Mouse (Mus musculus) liver (tissue): ENCODE measurements around the gene Prkcg.

Source experiments
- DNase-seq: peaks from one replicate; pipeline ENCODE4 v3.0.0-alpha.2; 2020; ENCODE audit warnings: mixed read lengths

Prkcg gene

DNA sequence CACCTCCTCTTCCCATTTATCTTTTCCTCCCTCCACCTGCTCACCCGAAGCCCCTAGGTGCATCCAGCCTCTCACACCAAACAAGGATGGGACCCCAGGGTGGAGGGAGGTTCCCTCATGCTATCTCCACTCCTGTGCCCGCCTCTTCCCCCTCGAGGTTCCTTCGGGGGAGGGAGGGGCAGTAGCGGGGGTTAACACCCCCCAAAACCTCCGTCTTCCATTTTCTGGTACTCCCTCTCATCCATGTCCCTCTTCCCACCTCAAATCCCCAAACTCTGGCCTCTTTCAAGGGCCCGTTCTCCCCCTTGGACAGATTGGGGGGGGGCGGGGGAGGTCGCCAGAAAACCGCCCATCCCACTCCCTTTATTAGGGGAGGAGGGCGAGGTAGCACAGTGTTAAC, 78.6 kb downstream of the Prkcg start:
- no peak for DNase-seq

DNA sequence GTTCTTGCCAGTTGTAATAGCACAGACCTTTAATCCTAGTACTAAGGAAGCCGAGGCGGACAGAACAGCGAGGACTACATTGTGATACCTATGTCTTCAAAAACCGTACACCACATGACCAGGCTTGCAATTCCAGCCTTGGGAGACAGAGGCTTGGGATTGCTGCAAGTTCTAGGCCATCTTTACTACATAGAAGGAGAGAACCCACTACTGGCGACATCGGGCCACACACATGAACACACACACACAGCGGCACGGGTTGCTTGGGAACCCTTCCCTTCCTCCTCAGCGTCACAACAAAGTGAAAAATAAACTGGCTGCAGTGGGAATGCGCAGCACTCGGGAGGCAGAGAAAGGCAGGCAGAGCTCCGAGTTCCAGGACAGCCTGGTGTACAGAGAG, 79.3 kb downstream of the Prkcg start:
- no peak for DNase-seq

DNA sequence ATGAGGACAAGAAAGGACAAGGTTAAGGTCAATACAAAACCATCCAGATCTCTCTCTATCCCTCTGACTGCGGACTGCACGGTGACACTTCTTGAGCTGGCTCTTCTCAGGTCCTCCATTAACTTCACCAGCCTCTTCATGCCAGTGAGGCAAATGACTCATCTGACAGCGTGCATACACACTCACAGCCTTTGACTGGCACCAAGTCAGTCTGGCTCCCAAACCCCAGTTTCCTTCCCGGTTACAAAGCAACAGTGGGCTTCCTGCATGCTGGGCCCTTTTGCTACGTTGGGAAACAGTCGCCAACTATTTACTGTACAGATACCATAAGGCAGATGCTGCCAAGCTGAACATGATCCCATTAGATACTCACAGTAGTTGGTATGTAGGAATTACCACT, 80.2 kb downstream of the Prkcg start:
- no peak for DNase-seq

DNA sequence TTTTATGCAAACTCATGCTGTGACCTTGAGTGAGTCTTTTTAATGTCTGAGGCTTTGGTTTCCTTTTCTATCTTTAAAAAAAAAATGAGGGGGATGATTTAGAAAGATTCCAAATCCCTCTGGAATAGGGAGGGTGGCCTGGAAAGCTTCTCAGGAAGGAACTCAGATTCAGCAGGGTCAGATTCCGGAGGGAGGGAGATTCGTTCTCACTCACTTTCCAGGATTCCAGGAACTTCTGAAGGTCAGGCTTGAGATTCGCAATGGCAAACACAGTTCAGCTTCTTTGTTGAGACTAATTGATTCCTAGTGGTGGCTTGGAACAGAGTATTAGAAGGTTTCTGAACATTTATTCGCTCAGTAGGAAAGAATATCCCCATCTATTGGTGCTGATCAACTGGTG, 81.4 kb downstream of the Prkcg start:
- no peak for DNase-seq

DNA sequence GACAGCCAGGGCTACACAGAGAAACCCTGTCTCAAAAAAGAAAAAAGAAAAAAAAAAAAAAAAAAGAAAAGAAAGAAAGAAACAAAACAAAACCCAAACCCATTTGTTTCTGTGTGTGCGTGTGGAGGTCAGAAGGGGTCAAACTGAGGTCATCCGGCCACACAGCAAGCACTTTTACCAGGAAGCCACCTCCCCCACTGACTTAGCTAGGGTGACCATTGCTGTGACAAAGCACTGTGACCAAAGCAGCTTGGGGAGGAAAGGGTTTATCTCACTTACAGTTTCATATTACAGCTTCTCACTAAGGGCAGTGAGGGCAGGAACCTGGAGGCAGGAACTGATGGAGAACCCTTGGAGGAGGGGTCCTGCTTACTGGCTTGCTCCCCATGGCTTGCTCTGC, 83.4 kb downstream of the Prkcg start:
- DNase-seq: no peak

DNA sequence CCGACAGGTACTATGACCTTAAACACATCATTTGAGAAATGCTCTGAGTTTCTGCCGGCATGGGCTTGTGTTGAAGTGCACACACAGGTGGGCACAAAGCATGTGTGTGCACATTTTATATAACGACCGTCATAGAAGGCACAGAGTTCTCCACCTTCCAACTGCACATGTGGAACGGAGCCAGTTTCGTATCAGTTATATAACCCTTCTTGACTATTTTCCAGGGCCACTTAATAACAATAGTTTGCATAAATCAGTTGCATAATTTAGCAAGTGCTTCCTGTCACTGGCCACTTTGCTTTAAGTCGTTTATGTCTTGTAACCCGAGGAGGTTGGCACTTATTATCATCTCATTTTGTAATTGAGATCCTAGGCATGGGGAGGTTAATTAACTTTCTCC, 84.8 kb downstream of the Prkcg start:
- DNase-seq: no peak

DNA sequence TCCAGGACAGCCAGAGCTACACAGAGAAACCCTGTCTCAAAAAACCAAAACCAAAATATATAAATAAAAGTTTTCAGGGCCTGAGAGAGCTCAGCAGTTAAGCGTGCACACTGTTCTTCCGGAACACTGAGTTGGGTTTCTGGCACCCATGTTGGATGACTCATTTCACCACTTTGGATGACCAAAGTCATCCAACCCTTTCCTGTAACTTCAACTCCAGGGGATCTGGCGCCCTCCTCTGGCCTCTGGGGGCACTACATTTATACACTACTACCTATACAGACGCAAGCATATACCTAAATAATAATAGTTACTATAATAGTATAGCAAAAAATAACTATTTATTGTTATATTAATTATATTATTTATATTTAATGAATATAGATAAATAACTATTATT, 87.9 kb downstream of the Prkcg start:
- peak; percentile 23 for DNase-seq
